Mouse (Mus musculus) G1E (cell line): ENCODE measurements around the gene Nlk.

ENCODE experiments used
- CTCF ChIP-seq: IDR thresholded peaks from 2 replicates; pipeline ENCODE4 v1.5.1; 2012; ENCODE audit warnings: low read depth, low read length, inconsistent platforms, mixed read lengths
- GATA1 ChIP-seq: IDR thresholded peaks from 2 replicates; pipeline ENCODE4 v1.6.1; 2012; ENCODE audit warnings: borderline replicate concordance, low read length, inconsistent platforms, mixed read lengths
- GATA2 ChIP-seq: IDR thresholded peaks from 2 replicates; pipeline ENCODE4 v1.6.1; 2012; ENCODE audit warnings: low read depth, low read length, inconsistent platforms, borderline replicate concordance
- POLR2AphosphoS5 ChIP-seq: IDR thresholded peaks from 2 replicates; pipeline ENCODE4 v1.6.1; 2012; ENCODE audit warnings: low read depth, low read length, inconsistent platforms; ENCODE audit not compliant: insufficient replicate concordance
- TAL1 ChIP-seq: conservative IDR thresholded peaks from 2 replicates; pipeline ENCODE4 v1.6.1; 2012; ENCODE audit warnings: low read depth, low read length, inconsistent platforms, mixed read lengths

- TF ChIP-seq POLR2AphosphoS5 (no peak), CTCF (no peak), GATA1 (no peak), TAL1 (no peak), GATA2 (no peak)
These were observed 56.1 kb downstream of the Nlk start for GRCm38 (mm10) chr11:78641088-78641487.
